Mouse (Mus musculus): ENCODE results near the gene Ttc28. TPM values are rescaled to one million over a fixed set of nuclear protein-coding genes. Genes with fewer than 3 reads are reported as not detected.

The Ttc28 gene
- polyA plus RNA-seq, 1 experiment from 2014 or later, result 5.8 TPM

DNA sequence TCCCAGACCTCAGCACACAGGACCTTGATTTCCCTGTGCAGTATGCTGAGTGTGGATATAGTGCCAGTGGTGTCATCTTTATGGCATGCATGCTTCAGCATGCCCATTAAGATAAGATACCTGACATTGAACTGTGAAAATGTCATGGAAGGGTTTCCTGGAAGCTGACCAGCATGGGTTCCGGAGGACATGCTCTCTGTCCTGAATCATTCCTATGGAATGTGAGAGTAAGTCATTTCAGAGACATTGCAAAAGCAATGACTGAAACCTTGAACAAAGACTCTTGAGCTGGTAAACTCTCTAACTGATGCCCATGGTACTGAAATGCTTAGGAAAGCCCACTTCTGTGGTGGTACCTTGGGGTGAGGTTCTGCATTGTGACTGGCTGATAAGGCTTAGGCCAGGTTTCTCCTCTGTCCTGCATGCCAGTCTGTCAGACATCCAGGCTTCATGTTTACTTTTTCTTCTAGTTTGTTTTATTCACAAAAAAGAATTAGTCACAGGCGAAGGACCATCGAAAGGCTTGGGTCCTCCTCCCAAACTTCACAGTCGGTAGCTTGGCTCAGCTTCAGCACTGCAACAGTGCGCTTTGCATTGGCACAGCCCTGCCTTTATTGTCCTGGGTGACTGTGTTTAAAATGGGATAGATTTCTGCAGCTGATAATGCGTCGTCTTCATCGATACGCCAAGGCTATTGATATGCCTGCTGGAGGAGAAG lies 242.9 kb downstream of the Ttc28 start:
- Histone ChIP-seq H3K27ac (ENCODE audit: low read length) (no peak overlapping the region), H3K4me2 (ENCODE audit: low read depth, low read length) (no peak overlapping the region), H3K9ac (ENCODE audit: low read length) (no peak overlapping the region), H3K4me1 (ENCODE audit: control insufficient read depth, insufficient read depth, low read length) (peaks cover 21% of the 10 kb centered on the region), H3K9me3 (replicated peaks; ENCODE audit: control insufficient read depth, low read length) (no peaks in the 10 kb centered on the region), H3K27me3 (ENCODE audit: control insufficient read depth, insufficient read depth, low read length) (no peaks in the 10 kb centered on the region), H3K4me3 (ENCODE audit: low read length) (no peak overlapping the region), H3K36me3 (ENCODE audit: control insufficient read depth, insufficient read depth) (no peaks in the 10 kb centered on the region)
- no peak for ATAC-seq (replicated peaks; ENCODE audit: extremely low read depth, insufficient read depth, low FRiP score)
- 75% methylated on average over 9 of the region's 9 CpGs for WGBS

DNA sequence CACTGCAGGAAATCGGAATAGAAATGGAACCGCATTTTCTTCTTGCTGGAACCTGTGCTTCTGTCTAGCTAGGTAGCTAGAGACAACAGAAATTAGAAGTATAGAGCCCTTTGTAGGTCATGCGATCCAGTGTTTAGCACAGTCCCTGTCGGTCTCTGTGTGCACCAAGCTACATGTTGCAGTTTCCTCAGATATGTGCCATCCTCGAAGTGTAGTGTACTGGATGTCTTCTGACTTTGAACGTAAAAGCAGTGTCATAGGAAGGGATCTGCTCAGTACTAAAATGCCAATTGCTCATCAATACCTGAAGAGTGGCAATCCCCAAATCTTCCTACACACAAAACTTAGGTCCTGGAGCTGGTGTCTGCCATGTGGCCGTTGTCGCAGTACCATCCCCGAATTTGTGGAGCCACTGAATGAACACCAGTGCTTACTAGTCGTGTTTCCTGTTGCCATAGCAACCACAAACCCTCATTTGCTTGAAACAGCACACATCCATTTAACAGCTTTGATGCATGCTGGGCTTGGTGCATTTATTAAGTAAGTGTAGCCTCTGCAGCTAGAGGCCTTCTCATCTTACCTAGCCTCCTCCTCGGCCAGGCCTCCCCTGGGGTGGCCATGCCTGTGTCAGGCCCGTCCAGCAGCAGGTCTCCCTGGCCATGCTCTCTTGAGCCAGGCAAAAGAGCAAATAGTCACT lies 243.6 kb downstream of the Ttc28 start:
- H3K4me3 ChIP-seq (ENCODE audit: low read length), result no peak overlapping the region
- no peak overlapping the region for H3K27ac ChIP-seq (ENCODE audit: low read length)
- H3K4me1 ChIP-seq (ENCODE audit: control insufficient read depth, insufficient read depth, low read length), result peaks cover 22% of the 10 kb centered on the region
- H3K36me3 ChIP-seq (ENCODE audit: control insufficient read depth, insufficient read depth), result no peaks in the 10 kb centered on the region
- no peak for ATAC-seq (replicated peaks; ENCODE audit: extremely low read depth, insufficient read depth, low FRiP score)
- WGBS, result 75% methylated on average over 12 of the region's 12 CpGs
- H3K9me3 ChIP-seq (replicated peaks; ENCODE audit: control insufficient read depth, low read length), result no peaks in the 10 kb centered on the region
- H3K4me2 ChIP-seq (ENCODE audit: low read depth, low read length), result no peak overlapping the region
- no peaks in the 10 kb centered on the region for H3K27me3 ChIP-seq (ENCODE audit: control insufficient read depth, insufficient read depth, low read length)
- no peak overlapping the region for H3K9ac ChIP-seq (ENCODE audit: low read length)

DNA sequence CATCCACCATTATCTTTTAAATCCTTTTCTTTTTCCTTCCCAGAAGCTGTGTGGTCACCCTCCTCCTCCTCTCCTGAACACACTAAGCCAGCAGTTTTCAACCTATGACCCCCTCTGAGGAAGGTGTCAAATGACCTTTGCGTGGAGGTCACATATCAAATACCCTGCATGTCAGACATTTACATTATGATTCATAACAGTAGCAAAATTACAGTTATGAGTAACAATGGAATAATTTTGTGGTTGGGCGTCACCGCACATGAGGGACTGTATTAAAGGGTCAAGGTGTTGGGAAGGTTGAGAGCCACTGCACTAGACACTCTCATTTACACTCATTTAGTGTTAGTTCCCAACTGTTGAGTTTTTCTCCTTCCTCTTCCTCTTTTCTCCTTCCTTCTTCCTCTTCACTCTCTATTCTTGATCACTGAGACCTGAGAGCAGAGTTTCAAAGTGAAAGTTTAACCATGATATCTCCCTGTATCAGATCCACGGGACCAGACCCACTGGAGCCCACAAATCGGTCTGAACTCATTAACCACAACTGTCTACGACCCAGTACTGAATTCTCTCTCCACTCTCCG lies 245.1 kb downstream of the Ttc28 start:
- H3K27ac ChIP-seq (ENCODE audit: low read length), result no peak overlapping the region
- H3K4me3 ChIP-seq (ENCODE audit: low read length), result no peak overlapping the region
- no peaks in the 10 kb centered on the region for H3K36me3 ChIP-seq (ENCODE audit: control insufficient read depth, insufficient read depth)
- no peak overlapping the region for H3K4me2 ChIP-seq (ENCODE audit: low read depth, low read length)
- H3K9ac ChIP-seq (ENCODE audit: low read length), result no peak overlapping the region
- ATAC-seq (replicated peaks; ENCODE audit: extremely low read depth, insufficient read depth, low FRiP score), result no peak
- no peaks in the 10 kb centered on the region for H3K9me3 ChIP-seq (replicated peaks; ENCODE audit: control insufficient read depth, low read length)
- WGBS, result 85% methylated on average over 7 of the region's 7 CpGs
- no peaks in the 10 kb centered on the region for H3K27me3 ChIP-seq (ENCODE audit: control insufficient read depth, insufficient read depth, low read length)
- H3K4me1 ChIP-seq (ENCODE audit: control insufficient read depth, insufficient read depth, low read length), result peaks cover 24% of the 10 kb centered on the region

DNA sequence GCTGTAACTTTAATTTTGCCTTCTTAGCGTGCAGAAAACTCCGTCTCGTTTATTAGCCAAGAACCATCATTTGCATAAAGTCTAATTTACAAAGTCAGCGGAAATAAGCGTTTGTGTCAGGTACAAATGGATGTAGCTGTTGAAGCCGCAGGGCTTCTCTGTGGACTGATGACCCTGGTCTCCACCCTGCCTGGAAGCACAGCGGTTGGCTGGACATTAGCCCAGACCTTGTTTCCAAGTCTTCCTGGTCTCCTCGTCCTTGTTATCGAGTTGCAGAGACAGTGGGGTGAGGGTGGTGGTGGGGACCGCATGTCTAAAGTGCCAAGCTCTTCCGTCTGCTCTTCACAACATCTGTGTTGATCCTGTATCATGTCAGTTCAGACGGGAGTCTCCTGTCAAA lies 246.1 kb downstream of the Ttc28 start:
- no peaks in the 10 kb centered on the region for H3K27me3 ChIP-seq (ENCODE audit: control insufficient read depth, insufficient read depth, low read length)
- peaks cover 14% of the 10 kb centered on the region for H3K4me1 ChIP-seq (ENCODE audit: control insufficient read depth, insufficient read depth, low read length)
- H3K9me3 ChIP-seq (replicated peaks; ENCODE audit: control insufficient read depth, low read length), result no peaks in the 10 kb centered on the region
- no peak overlapping the region for H3K27ac ChIP-seq (ENCODE audit: low read length)
- ATAC-seq (replicated peaks; ENCODE audit: extremely low read depth, insufficient read depth, low FRiP score), result no peak
- H3K4me3 ChIP-seq (ENCODE audit: low read length), result no peak overlapping the region
- H3K4me2 ChIP-seq (ENCODE audit: low read depth, low read length), result no peak overlapping the region
- no peak overlapping the region for H3K9ac ChIP-seq (ENCODE audit: low read length)
- 82% methylated on average over 12 of the region's 12 CpGs for WGBS
- no peaks in the 10 kb centered on the region; the same call in 1 of the 2 replicates for H3K36me3 ChIP-seq (ENCODE audit: control insufficient read depth, insufficient read depth)

DNA sequence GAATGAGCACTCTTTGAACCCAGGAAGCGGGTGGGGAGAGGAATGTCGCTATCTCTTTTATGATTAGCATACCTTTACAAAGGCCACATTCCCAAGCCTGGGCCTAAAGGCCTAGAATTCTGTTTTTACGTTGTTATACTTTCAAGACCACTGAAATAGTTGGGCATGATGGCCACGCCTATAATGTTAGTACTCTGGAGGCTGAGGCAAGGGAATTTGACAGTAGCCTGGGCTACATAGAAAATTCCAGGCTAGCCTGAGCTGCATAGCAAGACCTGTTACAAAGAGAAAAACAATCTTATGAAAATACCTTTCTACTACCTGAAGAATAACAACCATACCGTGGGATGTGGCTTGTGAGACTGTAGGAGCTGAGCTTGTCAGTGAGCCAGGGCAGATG lies 248.2 kb downstream of the Ttc28 start:
- WGBS, result 73% methylated on average over 5 of the region's 5 CpGs
- Histone ChIP-seq H3K9ac (ENCODE audit: low read length) (no peak overlapping the region), H3K4me1 (ENCODE audit: control insufficient read depth, insufficient read depth, low read length) (peaks cover 5% of the 10 kb centered on the region), H3K27me3 (ENCODE audit: control insufficient read depth, insufficient read depth, low read length) (no peaks in the 10 kb centered on the region), H3K9me3 (replicated peaks; ENCODE audit: control insufficient read depth, low read length) (no peaks in the 10 kb centered on the region), H3K4me3 (ENCODE audit: low read length) (no peak overlapping the region), H3K36me3 (ENCODE audit: control insufficient read depth, insufficient read depth) (no peaks in the 10 kb centered on the region; the same call in 1 of the 2 replicates), H3K27ac (ENCODE audit: low read length) (no peak overlapping the region), H3K4me2 (ENCODE audit: low read depth, low read length) (no peak overlapping the region)
- ATAC-seq (replicated peaks; ENCODE audit: extremely low read depth, insufficient read depth, low FRiP score), result no peak

DNA sequence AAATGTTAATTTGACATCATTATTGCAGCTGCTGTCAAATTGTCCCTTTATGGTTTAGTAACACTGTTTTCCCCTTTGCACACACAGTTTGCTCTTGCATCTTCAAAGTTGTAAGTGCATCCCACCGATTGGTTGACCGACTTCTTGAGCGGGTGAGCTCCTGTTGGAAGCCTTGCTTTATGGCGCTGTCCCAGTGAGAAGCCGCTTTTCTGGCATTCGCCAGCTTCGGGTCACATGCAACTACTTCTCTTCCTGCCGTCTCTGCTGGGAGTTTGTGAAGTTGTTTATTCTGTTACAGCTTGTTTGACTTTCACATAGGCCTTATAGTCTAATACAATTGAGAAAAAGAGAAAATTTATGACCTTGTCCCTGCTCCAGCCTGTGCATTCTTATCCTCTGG lies 250.5 kb downstream of the Ttc28 start:
- peaks cover 5% of the 10 kb centered on the region for H3K4me1 ChIP-seq (ENCODE audit: control insufficient read depth, insufficient read depth, low read length)
- no peaks in the 10 kb centered on the region; the same call in 1 of the 2 replicates for H3K36me3 ChIP-seq (ENCODE audit: control insufficient read depth, insufficient read depth)
- H3K4me3 ChIP-seq (ENCODE audit: low read length), result no peak overlapping the region
- H3K27ac ChIP-seq (ENCODE audit: low read length), result no peak overlapping the region
- H3K9ac ChIP-seq (ENCODE audit: low read length), result no peak overlapping the region
- no peaks in the 10 kb centered on the region for H3K27me3 ChIP-seq (ENCODE audit: control insufficient read depth, insufficient read depth, low read length)
- H3K9me3 ChIP-seq (replicated peaks; ENCODE audit: control insufficient read depth, low read length), result no peaks in the 10 kb centered on the region
- no peak for ATAC-seq (replicated peaks; ENCODE audit: extremely low read depth, insufficient read depth, low FRiP score)
- no peak overlapping the region for H3K4me2 ChIP-seq (ENCODE audit: low read depth, low read length)
- WGBS, result 97% methylated on average over 8 of the region's 8 CpGs

DNA sequence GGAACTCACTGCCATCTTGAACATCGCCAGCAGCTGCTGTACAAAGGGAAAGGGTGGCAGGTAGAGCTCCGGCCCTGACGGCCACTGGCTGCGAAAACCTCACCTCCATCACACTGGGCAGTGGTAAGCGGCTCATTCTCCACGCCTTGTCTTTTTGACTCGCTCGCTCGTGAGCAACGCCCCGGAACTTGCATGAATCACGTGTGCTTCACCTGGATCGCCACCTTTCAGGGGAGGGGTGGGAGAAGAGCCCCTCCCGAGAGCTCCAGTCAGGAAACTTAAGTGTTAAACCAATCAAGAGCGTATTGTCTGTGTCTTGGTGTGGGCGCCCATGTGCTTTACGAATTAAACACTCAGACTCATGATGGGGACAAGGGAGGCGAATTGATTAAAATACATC lies 252.0 kb downstream of the Ttc28 start:
- no peak overlapping the region for H3K9ac ChIP-seq (ENCODE audit: low read length)
- WGBS, result 94% methylated on average over 18 of the region's 18 CpGs
- H3K27me3 ChIP-seq (ENCODE audit: control insufficient read depth, insufficient read depth, low read length), result no peaks in the 10 kb centered on the region
- peaks cover 7% of the 10 kb centered on the region for H3K4me1 ChIP-seq (ENCODE audit: control insufficient read depth, insufficient read depth, low read length)
- no peak overlapping the region for H3K4me2 ChIP-seq (ENCODE audit: low read depth, low read length)
- ATAC-seq (replicated peaks; ENCODE audit: extremely low read depth, insufficient read depth, low FRiP score), result no peak
- no peak overlapping the region for H3K4me3 ChIP-seq (ENCODE audit: low read length)
- no peaks in the 10 kb centered on the region; the same call in 1 of the 2 replicates for H3K36me3 ChIP-seq (ENCODE audit: control insufficient read depth, insufficient read depth)
- no peak overlapping the region for H3K27ac ChIP-seq (ENCODE audit: low read length)
- H3K9me3 ChIP-seq (replicated peaks; ENCODE audit: control insufficient read depth, low read length), result no peaks in the 10 kb centered on the region

DNA sequence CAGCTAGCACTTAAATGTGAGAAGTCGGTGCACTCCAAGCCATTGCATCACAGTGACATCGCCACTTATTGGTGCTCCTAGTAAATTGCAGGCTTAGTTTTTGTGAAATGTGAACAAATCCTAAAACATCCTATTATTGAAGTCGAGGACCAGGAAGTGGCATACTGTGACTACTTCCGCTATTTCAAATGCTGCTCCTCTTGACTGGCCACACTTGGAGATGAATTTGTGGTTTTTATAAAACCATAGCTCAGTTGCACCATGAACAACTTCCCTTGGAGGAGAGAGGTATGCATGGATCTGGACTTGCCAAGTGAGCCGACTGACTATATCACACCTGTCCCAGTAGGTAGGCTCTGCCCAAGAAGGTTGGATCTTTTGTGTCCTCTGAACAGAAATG lies 253.5 kb downstream of the Ttc28 start:
- ATAC-seq (replicated peaks; ENCODE audit: extremely low read depth, insufficient read depth, low FRiP score), result no peak
- Histone ChIP-seq H3K27ac (ENCODE audit: low read length) (no peak overlapping the region), H3K9ac (ENCODE audit: low read length) (no peak overlapping the region), H3K36me3 (ENCODE audit: control insufficient read depth, insufficient read depth) (no peaks in the 10 kb centered on the region; the same call in 1 of the 2 replicates), H3K4me1 (ENCODE audit: control insufficient read depth, insufficient read depth, low read length) (peaks cover 19% of the 10 kb centered on the region), H3K4me2 (ENCODE audit: low read depth, low read length) (no peak overlapping the region), H3K27me3 (ENCODE audit: control insufficient read depth, insufficient read depth, low read length) (no peaks in the 10 kb centered on the region), H3K9me3 (replicated peaks; ENCODE audit: control insufficient read depth, low read length) (no peaks in the 10 kb centered on the region), H3K4me3 (ENCODE audit: low read length) (no peak overlapping the region)
- WGBS, result 91% methylated on average over 5 of the region's 5 CpGs

DNA sequence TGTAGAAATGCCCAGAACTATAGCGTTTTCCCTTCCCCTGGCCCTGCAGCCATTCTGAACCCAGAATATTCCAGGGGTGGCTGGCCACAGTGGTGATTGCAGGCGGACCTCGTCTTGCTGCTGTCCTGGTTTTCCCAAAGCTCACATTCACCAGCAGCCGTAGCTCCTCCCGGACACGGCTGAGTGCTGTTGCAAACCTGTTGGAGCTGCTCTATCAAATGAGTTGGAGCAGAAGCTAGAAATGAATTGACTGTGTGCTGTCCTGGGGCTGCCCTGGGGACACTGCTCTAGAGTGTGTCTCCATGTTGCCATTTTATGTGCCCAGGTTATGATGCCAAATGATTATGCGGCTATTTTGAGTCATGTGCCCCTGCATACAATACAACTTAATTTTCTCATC lies 254.2 kb downstream of the Ttc28 start:
- Histone ChIP-seq H3K9ac (ENCODE audit: low read length) (no peak overlapping the region), H3K4me3 (ENCODE audit: low read length) (no peak overlapping the region), H3K27ac (ENCODE audit: low read length) (no peak overlapping the region), H3K27me3 (ENCODE audit: control insufficient read depth, insufficient read depth, low read length) (no peaks in the 10 kb centered on the region), H3K9me3 (replicated peaks; ENCODE audit: control insufficient read depth, low read length) (no peaks in the 10 kb centered on the region), H3K4me2 (ENCODE audit: low read depth, low read length) (no peak overlapping the region), H3K4me1 (ENCODE audit: control insufficient read depth, insufficient read depth, low read length) (peaks cover 19% of the 10 kb centered on the region), H3K36me3 (ENCODE audit: control insufficient read depth, insufficient read depth) (no peaks in the 10 kb centered on the region; the same call in 1 of the 2 replicates)
- WGBS, result 85% methylated on average over 7 of the region's 7 CpGs
- ATAC-seq (replicated peaks; ENCODE audit: extremely low read depth, insufficient read depth, low FRiP score), result no peak
